Mouse (Mus musculus) stomach, postnatal 0 days (tissue): ENCODE data around the gene Nfkbil1. TPM values are rescaled to one million over a fixed set of nuclear protein-coding genes. Genes with fewer than 3 reads are reported as not detected.

Source experiments
- ATAC-seq: fragments of 200-750 bp; cut with Nextera tagmentation; 2 replicates; pipeline ENCODE4 v1.8.0; 2017; ENCODE audit not compliant: low FRiP score, low TSS enrichment
- DNase-seq: peaks from one replicate; pipeline ENCODE4 v3.0.0-alpha.2; 2016; ENCODE audit warnings: low spot score
- H3K27ac ChIP-seq: fragments of 300-500 bp; sonication (generic); replicated peaks from 2 replicates; pipeline ENCODE4 v1.5.1; 2014; ENCODE audit warnings: mild to moderate bottlenecking, control low read depth
- H3K27me3 ChIP-seq: fragments of 300-500 bp; sonication (generic); 2 replicates; pipeline ENCODE4 v1.6.1; 2014; ENCODE audit warnings: low read length; ENCODE audit not compliant: control insufficient read depth, insufficient read depth
- H3K36me3 ChIP-seq: fragments of 300-500 bp; sonication (generic); 2 replicates; pipeline ENCODE4 v1.6.1; 2014; ENCODE audit warnings: low read length, mixed read lengths; ENCODE audit not compliant: control insufficient read depth, insufficient read depth
- H3K4me1 ChIP-seq: fragments of 300-500 bp; sonication (generic); replicated peaks from 2 replicates; pipeline ENCODE4 v1.6.1; 2014; ENCODE audit warnings: antibody characterized with exemption; ENCODE audit not compliant: control insufficient read depth, insufficient read depth
- H3K4me2 ChIP-seq: fragments of 300-500 bp; sonication (generic); replicated peaks from 2 replicates; pipeline ENCODE4 v1.6.1; 2014; ENCODE audit warnings: low read depth, mild to moderate bottlenecking, control low read depth, moderate library complexity
- H3K4me3 ChIP-seq: fragments of 300-500 bp; sonication (generic); 2 replicates; pipeline ENCODE4 v1.5.1; 2014; ENCODE audit warnings: low read depth, low read length, control low read depth
- H3K9ac ChIP-seq: fragments of 300-500 bp; sonication (generic); 2 replicates; pipeline ENCODE4 v1.6.1; 2014; ENCODE audit warnings: mild to moderate bottlenecking, low read length, control low read depth, mixed read lengths
- H3K9me3 ChIP-seq: fragments of 300-500 bp; sonication (generic); 2 replicates; pipeline ENCODE4 v1.6.1; 2016; ENCODE audit warnings: low read length; ENCODE audit not compliant: control insufficient read depth
- CTCF ChIP-seq: IDR thresholded peaks from 2 replicates; pipeline ENCODE4 v1.5.1; 2016; ENCODE audit warnings: antibody characterized with exemption, low read depth, mild to moderate bottlenecking, moderate library complexity
- EP300 ChIP-seq: optimal IDR thresholded peaks from 2 replicates; pipeline ENCODE3; 2016; ENCODE audit warnings: antibody characterized with exemption
- WGBS: fragments of 180-500 bp; shearing (Covaris S2); extraction: QIAGEN DNeasy Blood & Tissue Kit; methylation state at CpG from one replicate; pipeline ENCODE4 v1.1.7; 2014; 5-methylcytosine and 5-hydroxymethylcytosine counted together
- polyA plus RNA-seq: library from polyadenylated mRNA; unstranded; fragments of >200 nt; fragmentation: Nextera tagmentation; extraction: Ambion mirVana; gene quantifications from 2 replicates; pipeline ENCODE4 v1.2.1, GENCODE M21; 2015

Gene Nfkbil1
- polyA plus RNA-seq, 1 experiment from 2014 or later: 7.4 TPM

DNA sequence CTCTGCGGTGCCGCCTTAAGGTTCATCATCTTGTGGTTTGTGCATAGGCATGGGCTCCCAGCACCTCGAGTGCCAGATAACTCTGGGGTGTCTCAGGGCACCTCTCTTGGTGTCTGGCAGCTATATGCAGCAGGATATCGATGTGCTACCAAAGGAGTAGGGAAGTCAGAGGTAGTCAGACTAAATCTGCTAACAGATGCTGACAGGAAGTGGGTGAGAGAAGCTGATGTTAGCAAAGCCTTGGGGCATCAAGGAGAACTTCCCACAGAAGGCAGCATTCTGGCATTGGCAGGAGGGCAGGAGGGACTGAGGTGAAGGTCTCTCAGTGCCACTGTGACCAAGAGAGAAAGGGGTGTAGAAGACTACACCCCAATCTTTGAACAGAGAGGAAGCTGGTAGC is 45.5 kb downstream of the Nfkbil1 start:
- no peaks in the 10 kb centered on the region for H3K36me3 ChIP-seq
- H3K27ac ChIP-seq: no peak overlapping the region
- WGBS: 63% methylated on average over 4 of the region's 4 CpGs
- DNase-seq: no peak
- H3K4me3 ChIP-seq: no peak overlapping the region
- H3K4me1 ChIP-seq: no peaks in the 10 kb centered on the region
- ATAC-seq: no peak
- no peaks in the 10 kb centered on the region for H3K27me3 ChIP-seq
- H3K9ac ChIP-seq: no peak overlapping the region
- TF ChIP-seq CTCF (no peak), EP300 (no peak)
- no peaks in the 10 kb centered on the region for H3K9me3 ChIP-seq
- no peak overlapping the region for H3K4me2 ChIP-seq

DNA sequence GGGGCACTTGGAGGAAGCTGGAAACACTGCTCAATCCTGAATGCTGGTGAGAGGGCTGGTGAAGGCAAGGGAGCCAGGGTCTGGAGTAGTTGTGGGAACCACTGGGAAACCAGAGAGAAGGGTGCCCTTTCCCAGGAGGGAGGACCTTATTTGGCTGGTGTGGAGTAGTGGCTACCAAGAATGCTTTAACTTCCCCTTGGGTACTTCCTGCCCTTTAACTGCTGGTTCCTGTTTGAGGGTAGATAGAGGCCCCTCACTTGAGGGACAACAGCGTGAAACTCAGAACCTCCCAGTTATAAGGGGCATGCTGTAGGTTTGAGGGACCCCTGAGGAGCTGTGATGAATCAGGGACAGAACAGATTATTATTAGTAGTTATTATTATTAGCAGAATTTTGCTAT is 46.4 kb downstream of the Nfkbil1 start:
- Histone ChIP-seq H3K9ac (no peak overlapping the region), H3K27me3 (no peaks in the 10 kb centered on the region), H3K4me1 (no peaks in the 10 kb centered on the region), H3K4me3 (no peak overlapping the region), H3K36me3 (no peaks in the 10 kb centered on the region), H3K27ac (no peak overlapping the region), H3K4me2 (no peak overlapping the region), H3K9me3 (no peaks in the 10 kb centered on the region)
- 69% methylated on average over 1 of the region's 1 CpGs for WGBS
- DNase-seq (no peak), ATAC-seq (no peak)
- no peak for TF ChIP-seq EP300
- TF ChIP-seq CTCF: no peak

DNA sequence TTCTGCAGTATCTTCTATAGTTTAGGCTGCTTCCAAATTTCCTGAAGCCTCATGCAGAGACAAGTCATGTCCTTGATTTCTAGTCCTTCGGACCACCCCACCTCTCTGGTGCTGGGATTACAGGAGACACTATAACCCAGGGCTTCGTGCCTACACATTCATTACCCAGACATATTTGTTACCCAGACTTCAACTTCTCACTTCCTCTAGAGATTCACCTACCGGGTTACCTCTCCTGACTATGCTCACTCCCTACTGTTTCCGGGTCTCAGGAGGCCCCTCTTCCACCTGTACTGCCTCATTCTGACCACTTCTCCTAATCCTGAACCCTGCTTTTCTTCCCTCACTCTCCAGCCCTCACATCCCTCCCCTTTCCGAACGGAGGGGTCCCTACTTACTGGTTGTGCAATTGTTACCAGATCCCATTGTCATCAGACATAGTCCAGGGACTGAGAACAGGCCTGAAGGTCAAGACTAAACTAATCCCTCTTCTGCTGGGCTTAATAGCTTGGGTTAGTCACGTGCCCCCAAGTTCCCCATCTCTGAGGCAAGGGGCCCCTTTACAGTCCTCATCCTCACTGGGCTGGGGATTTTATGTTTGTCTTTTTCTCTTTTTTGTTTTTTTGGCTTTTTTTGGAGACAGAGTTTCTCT is 47.5 kb downstream of the Nfkbil1 start, which contains the start of gene Lst1:
TSS of gene Lst1 (minus strand) at position 481 of the 652 bp plus-strand sequence.
- H3K9ac ChIP-seq: no peak within 1 kb of the TSS
- DNase-seq (no peak), ATAC-seq (0 out of 2 replicates have a peak, but pooled peaks have one; percentile 14)
- no peaks in the 10 kb centered on the region for H3K4me1 ChIP-seq
- TF ChIP-seq CTCF (no peak), EP300 (no peak)
- H3K9me3 ChIP-seq: no peaks in the 10 kb centered on the region
- H3K4me3 ChIP-seq: no peak within 1 kb of the TSS
- no peak within 1 kb of the TSS for H3K27ac ChIP-seq
- no peaks in the 10 kb centered on the region for H3K36me3 ChIP-seq
- no peaks in the 10 kb centered on the region for H3K27me3 ChIP-seq
- H3K4me2 ChIP-seq: no peak within 1 kb of the TSS
- 49% methylated on average over 7 of the region's 7 CpGs for WGBS

DNA sequence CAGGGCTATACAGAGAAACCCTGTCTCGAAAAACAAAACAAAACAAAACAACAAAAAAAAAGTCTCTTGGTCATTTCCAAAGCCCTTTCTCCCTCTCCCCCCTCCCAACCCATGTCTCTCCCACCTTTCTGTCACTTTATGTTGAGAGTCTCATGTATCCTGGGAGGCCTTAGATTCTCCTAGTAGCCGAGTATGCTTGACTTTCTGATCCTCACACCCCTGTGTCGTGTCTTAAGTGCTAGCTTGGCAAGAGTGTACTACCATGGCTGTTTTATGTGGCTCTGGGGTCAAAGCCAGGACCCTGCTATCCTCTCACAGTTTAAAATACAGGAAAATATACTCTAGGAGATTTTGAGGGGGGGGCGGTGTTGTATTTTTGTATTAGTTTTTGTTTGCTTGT is 48.2 kb downstream of the Nfkbil1 start:
- Histone ChIP-seq H3K27me3 (no peaks in the 10 kb centered on the region), H3K27ac (no peak overlapping the region), H3K4me2 (no peak overlapping the region), H3K9me3 (no peaks in the 10 kb centered on the region), H3K4me1 (no peaks in the 10 kb centered on the region), H3K36me3 (no peaks in the 10 kb centered on the region), H3K9ac (no peak overlapping the region), H3K4me3 (no peak overlapping the region)
- ATAC-seq: no peak
- 67% methylated on average over 4 of the region's 4 CpGs for WGBS
- TF ChIP-seq CTCF (no peak), EP300 (no peak)
- DNase-seq: no peak

DNA sequence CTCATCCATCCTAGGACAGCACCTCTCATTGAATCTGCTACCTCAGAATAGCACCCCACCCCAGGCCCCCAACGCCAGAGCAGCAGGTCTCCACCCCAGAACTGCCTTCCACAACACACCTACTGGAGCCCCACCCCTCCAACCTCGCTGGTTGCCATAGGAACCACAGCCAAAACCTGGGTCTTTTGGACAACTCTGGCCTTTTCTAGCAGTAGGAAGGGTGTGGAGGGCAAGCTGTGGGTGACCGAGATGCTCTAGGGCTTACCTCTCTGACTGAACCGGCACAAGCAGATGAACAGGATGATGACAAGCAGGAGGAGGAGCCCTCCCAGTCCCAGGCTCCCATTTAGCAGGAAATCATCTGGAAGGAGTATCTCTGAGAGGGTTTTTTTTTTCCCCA is 48.9 kb downstream of the Nfkbil1 start:
- no peak for DNase-seq

More for the DNA sequence above, 48.9 kb downstream of the Nfkbil1 start:
- no peaks in the 10 kb centered on the region for H3K27me3 ChIP-seq
- TF ChIP-seq CTCF (no peak), EP300 (no peak)
- H3K4me1 ChIP-seq: no peaks in the 10 kb centered on the region
- peak; percentile 58; the same call in 1 of the 2 replicates for ATAC-seq
- no peaks in the 10 kb centered on the region for H3K9me3 ChIP-seq
- peak overlapping the region; percentile 45 for H3K4me3 ChIP-seq
- H3K27ac ChIP-seq: peak overlapping the region; percentile 69; the same call in 1 of the 2 replicates
- peak overlapping the region; percentile 53 for H3K4me2 ChIP-seq
- no peaks in the 10 kb centered on the region for H3K36me3 ChIP-seq
- H3K9ac ChIP-seq: no peak overlapping the region
- 1% methylated on average over 4 of the region's 4 CpGs for WGBS
